Mouse (Mus musculus): Measurements from ENCODE around the gene Zfyve19. TPM values are rescaled to one million over a fixed set of nuclear protein-coding genes. Genes with fewer than 3 reads are reported as not detected.

The Zfyve19 gene
- total and polyA plus RNA-seq, 3 experiments: 37.4 to 52.5 TPM; not detected in 1

DNA sequence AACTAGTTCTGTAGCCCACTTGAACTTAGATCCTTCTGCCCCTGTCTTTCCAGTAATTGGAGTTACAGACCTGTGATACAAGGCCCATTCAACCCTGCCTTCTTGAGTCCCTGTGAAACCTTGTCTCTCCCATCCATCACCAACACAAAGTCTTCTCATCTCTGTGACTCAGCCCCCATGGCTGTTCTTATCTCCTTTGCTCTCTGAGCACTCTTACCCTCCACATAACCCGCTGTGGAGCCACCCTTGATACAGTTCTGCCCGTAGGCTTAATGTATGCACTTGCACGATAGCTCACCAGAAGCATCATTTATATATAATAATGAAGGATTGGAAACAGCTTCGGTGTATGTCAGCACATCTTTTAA lies 32.4 kb downstream of the Zfyve19 start:
- H3K4me3 ChIP-seq (ENCODE audit: control insufficient read depth in 1 of 2, insufficient read depth in 1 of 2, low read depth in 2 of 2, low read length in 2 of 2): no peak overlapping the region
- no peaks in the 10 kb centered on the region; a peak in 1 of 4 replicates for H3K27me3 ChIP-seq (ENCODE audit: control insufficient read depth in 1 of 2, insufficient read depth in 2 of 2, low read length in 2 of 2)
- no peaks in the 10 kb centered on the region for H3K79me2 ChIP-seq (ENCODE audit: control insufficient read depth, insufficient read depth, low read length, poor library complexity)
- TF ChIP-seq ZMIZ1 (IDR thresholded peaks at IDR 0.05; ENCODE audit: low read depth, low read length) (no peak), MAZ (IDR thresholded peaks at IDR 0.05; ENCODE audit: low read depth, low read length) (no peak), SMC3 (IDR thresholded peaks at IDR 0.05; ENCODE audit: low read depth, low read length) (no peak), POLR2AphosphoS5 (IDR thresholded peaks at IDR 0.05; ENCODE audit: borderline replicate concordance, low read depth, low read length) (no peak), MAX (IDR thresholded peaks at IDR 0.05; ENCODE audit: low read length) (no peak), POLR2A (IDR thresholded peaks at IDR 0.05; ENCODE audit: control insufficient read depth in 1 of 2, insufficient read depth in 1 of 2, low read depth in 1 of 2, low read length in 2 of 2, poor library complexity in 1 of 2) (no peak), RCOR1 (IDR thresholded peaks at IDR 0.05; ENCODE audit: low read depth, low read length) (0 out of 2 replicates have a peak, but pooled peaks have one; percentile 5), MEF2A (IDR thresholded peaks at IDR 0.05; ENCODE audit: extremely low read depth, insufficient replicate concordance, low read depth, low read length, poor library complexity, severe bottlenecking) (no peak), GATA1 (IDR thresholded peaks at IDR 0.05; ENCODE audit: low read depth, low read length) (peak; percentile 57), USF1 (IDR thresholded peaks at IDR 0.05; ENCODE audit: low read depth, low read length) (no peak)
- H3K36me3 ChIP-seq (ENCODE audit: control insufficient read depth in 1 of 2, insufficient read depth in 2 of 2, low read length in 2 of 2): peaks cover 0 to 8% of the 10 kb centered on the region in 2 experiments; a peak in 2 of 4 replicates
- no peaks in the 10 kb centered on the region for H3K9me3 ChIP-seq (replicated peaks; ENCODE audit: insufficient read depth, low read length)
- peak; percentile 60 for DNase-seq (ENCODE audit: low read depth, low spot score)
- H3K9ac ChIP-seq (ENCODE audit: control insufficient read depth, low read depth, low read length, poor library complexity, severe bottlenecking): no peak overlapping the region
- H3K27ac ChIP-seq (ENCODE audit: control insufficient read depth, low read depth, low read length): no peak overlapping the region
- peaks cover 3 to 18% of the 10 kb centered on the region in 2 experiments; a peak in 3 of 4 replicates for H3K4me1 ChIP-seq (ENCODE audit: control insufficient read depth in 1 of 2, insufficient read depth in 2 of 2, low read length in 2 of 2)

DNA sequence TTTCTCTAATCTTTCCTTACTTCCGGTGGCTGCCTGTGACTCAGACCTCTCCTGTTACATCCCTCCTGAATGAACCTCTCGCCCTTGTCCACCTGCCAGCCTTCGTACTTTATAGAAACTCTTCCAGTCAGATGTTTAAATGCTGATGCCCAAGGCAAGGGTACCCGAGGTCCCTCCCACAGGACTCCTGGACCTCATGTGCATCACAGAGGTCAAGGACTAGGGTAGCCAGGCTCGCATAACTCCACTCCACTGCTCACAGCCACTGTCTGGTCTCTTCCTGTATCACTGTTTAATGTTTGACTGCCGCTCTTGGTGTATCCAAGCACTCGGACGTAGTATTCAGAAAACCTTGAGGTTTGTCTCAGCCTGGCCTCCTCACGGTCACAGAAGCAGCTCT lies 34.1 kb downstream of the Zfyve19 start:
- Histone ChIP-seq H3K9me3 (replicated peaks; ENCODE audit: insufficient read depth, low read length) (no peaks in the 10 kb centered on the region), H3K9ac (ENCODE audit: control insufficient read depth, low read depth, low read length, poor library complexity, severe bottlenecking) (no peak overlapping the region), H3K36me3 (ENCODE audit: control insufficient read depth in 1 of 2, insufficient read depth in 2 of 2, low read length in 2 of 2) (peaks cover 0 to 8% of the 10 kb centered on the region in 2 experiments; a peak in 2 of 4 replicates), H3K27me3 (ENCODE audit: control insufficient read depth in 1 of 2, insufficient read depth in 2 of 2, low read length in 2 of 2) (no peaks in the 10 kb centered on the region), H3K4me1 (ENCODE audit: control insufficient read depth in 1 of 2, insufficient read depth in 2 of 2, low read length in 2 of 2) (peaks cover 3 to 18% of the 10 kb centered on the region in 2 experiments; a peak in 3 of 4 replicates), H3K4me3 (ENCODE audit: control insufficient read depth in 1 of 2, insufficient read depth in 1 of 2, low read depth in 2 of 2, low read length in 2 of 2) (no peak overlapping the region), H3K27ac (ENCODE audit: control insufficient read depth, low read depth, low read length) (no peak overlapping the region), H3K79me2 (ENCODE audit: control insufficient read depth, insufficient read depth, low read length, poor library complexity) (no peaks in the 10 kb centered on the region)
- TF ChIP-seq POLR2A (IDR thresholded peaks at IDR 0.05; ENCODE audit: control insufficient read depth in 1 of 2, insufficient read depth in 1 of 2, low read depth in 1 of 2, low read length in 2 of 2, poor library complexity in 1 of 2) (no peak), ETS1 (IDR thresholded peaks at IDR 0.05; ENCODE audit: low read depth, low read length) (no peak), MAX (IDR thresholded peaks at IDR 0.05; ENCODE audit: low read length) (no peak), RAD21 (IDR thresholded peaks at IDR 0.05; ENCODE audit: low read depth, low read length) (no peak), TBP (IDR thresholded peaks at IDR 0.05; ENCODE audit: low read depth, low read length) (no peak), HCFC1 (IDR thresholded peaks at IDR 0.05; ENCODE audit: low read depth, low read length) (no peak), UBTF (IDR thresholded peaks at IDR 0.05; ENCODE audit: borderline replicate concordance, insufficient read depth, low read depth, low read length) (no peak), POLR2AphosphoS2 (IDR thresholded peaks at IDR 0.05; ENCODE audit: low read length) (no peak), MAFK (IDR thresholded peaks at IDR 0.05; ENCODE audit: borderline replicate concordance, low read depth, low read length) (no peak), CHD2 (IDR thresholded peaks at IDR 0.05; ENCODE audit: low read length) (no peak), GATA1 (IDR thresholded peaks at IDR 0.05; ENCODE audit: low read depth, low read length) (no peak), MYB (IDR thresholded peaks at IDR 0.05; ENCODE audit: low read depth, low read length) (no peak)
- peak; percentile 22 for DNase-seq (ENCODE audit: low read depth, low spot score)
